ENCODE assay signal across 16 mouse cellular contexts in the genomic region with DNA sequence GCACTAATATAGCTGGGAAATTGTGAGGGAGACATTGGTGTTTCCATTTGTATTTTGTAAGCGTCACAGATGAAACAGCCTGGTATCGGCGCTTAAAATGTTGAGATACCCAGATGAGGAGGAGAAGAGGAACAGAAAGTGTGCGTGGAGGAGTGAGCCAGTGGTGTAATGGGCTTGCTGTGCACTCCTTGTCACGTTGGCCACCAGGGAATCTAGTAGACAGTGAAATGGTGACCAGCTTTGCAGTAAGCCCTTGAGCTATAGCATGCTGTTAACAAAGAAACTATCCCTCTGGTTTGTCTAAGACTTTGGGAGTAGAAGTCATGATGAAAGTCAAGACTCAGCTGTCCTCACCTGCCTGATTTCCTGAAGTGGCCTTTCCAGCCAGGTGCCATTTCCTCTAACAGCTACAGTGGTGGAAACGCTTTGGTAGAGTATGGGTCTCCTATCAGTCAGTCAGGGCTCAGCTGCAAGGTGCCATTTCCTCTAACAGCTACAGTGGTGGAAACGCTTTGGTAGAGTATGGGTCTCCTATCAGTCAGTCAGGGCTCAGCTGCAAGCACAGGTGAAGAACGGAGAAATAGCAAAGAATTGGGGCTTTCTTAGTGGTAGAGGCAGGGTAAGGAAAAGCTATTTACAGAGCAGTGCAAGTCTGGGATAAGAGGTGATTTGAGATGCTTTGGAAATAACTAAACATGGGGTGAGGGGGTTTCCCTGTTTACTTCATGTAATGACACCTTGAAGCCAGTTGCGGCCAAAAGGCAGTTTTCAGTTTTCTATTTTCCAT.
DNase-seq lines count a peak whose midpoint lies in the region; ATAC-seq and TF ChIP-seq lines count a peak whose summit lies in the region.
"Had no signal": no experiment of that assay in that cellular context is flagged by ENCODE, and none has a peak within 500 bp of the region (broad histone marks: within the 10 kb centered on the region; RNA-seq: fewer than 3 reads in every experiment).

No protein-coding gene starts in this region.

- no peak for DNase-seq in layer of hippocampus, adult 2 months (ENCODE audit: low spot score in 2 of 2)
- no peak for DNase-seq in layer of hippocampus, adult 9-11 months
- DNase-seq in CD4-positive helper T cell, adult 2 months (ENCODE audit: low read depth, low spot score): peak; percentile 28
- no peak for DNase-seq in c-Kit-positive CD71-positive TER-119-positive erythroid progenitor cells, embryonic 14.5 days (ENCODE audit: low spot score)
- no peak for DNase-seq in forebrain, postnatal 0 days
- no peak for DNase-seq in left cerebral cortex, postnatal 25 days (ENCODE audit: low spot score in 2 of 2)
- DNase-seq: cerebellum, adult 18-20 months; gastrocnemius, postnatal 14 days; kidney, adult 9 months; lung, adult 18-20 months had no signal

- no peak overlapping the region for H3K4me3 ChIP-seq in layer of hippocampus, adult 2 months
- no peak overlapping the region for H3K4me3 ChIP-seq in forebrain, postnatal 0 days (ENCODE audit: low read depth, low read length)
- H3K4me3 ChIP-seq: heart, embryonic 12.5 days; hindbrain, embryonic 15.5 days; limb, embryonic 10.5 days had no signal

- TF ChIP-seq CTCF in layer of hippocampus, adult 2 months (conservative IDR thresholded peaks at IDR 0.05): no peak
- no peak for TF ChIP-seq CTCF in forebrain, postnatal 0 days (IDR thresholded peaks at IDR 0.05; ENCODE audit: low read depth)

- H3K27me3 ChIP-seq in forebrain, postnatal 0 days (ENCODE audit: insufficient read depth, low read length): no peaks in the 10 kb centered on the region
- H3K27me3 ChIP-seq: heart, embryonic 12.5 days; hindbrain, embryonic 15.5 days had no signal

- 0 out of 2 replicates have a peak overlapping the region, but pooled peaks have one; percentile 8 for H3K27ac ChIP-seq in layer of hippocampus, adult 2 months
- H3K27ac ChIP-seq in forebrain, postnatal 0 days (ENCODE audit: low read depth, low read length): no peak overlapping the region
- H3K27ac ChIP-seq: hindbrain, embryonic 15.5 days; limb, embryonic 10.5 days had no signal

- no peaks in the 10 kb centered on the region for H3K4me1 ChIP-seq in forebrain, postnatal 0 days (ENCODE audit: insufficient read depth)

- WGBS in forebrain, postnatal 0 days: 93% methylated on average over 9 of the region's 9 CpGs

- no peaks in the 10 kb centered on the region for H3K36me3 ChIP-seq in forebrain, postnatal 0 days (ENCODE audit: insufficient read depth)
- H3K36me3 ChIP-seq: heart, embryonic 12.5 days; hindbrain, embryonic 15.5 days; limb, embryonic 10.5 days had no signal

- peak; percentile 39 to 42 for ATAC-seq in hematopoietic stem cell, adult 5-6 weeks (replicated peaks in 1 of 2; ENCODE audit: insufficient read depth in 1 of 2, low FRiP score in 2 of 2, low TSS enrichment in 1 of 2, low read depth in 1 of 2, poor library complexity in 2 of 2, severe bottlenecking in 2 of 2)
- peak; percentile 84 for ATAC-seq in neutrophil, adult 5-6 weeks (ENCODE audit: extremely low read depth, insufficient number of reproducible peaks, low FRiP score, poor library complexity, severe bottlenecking)
- no peak for ATAC-seq in forebrain, postnatal 0 days
- ATAC-seq: forebrain, embryonic 16.5 days had no signal

- intact Hi-C loops in left cerebral cortex, postnatal 25 days (cut with DNase I): no loop called here

- H3K9me3 ChIP-seq in forebrain, postnatal 0 days (ENCODE audit: low read length): no peaks in the 10 kb centered on the region
- H3K9me3 ChIP-seq: heart, embryonic 12.5 days; hindbrain, embryonic 15.5 days; limb, embryonic 10.5 days had no signal

- no peak overlapping the region for H3K4me2 ChIP-seq in forebrain, postnatal 0 days (ENCODE audit: low read depth)
- H3K4me2 ChIP-seq: heart, embryonic 12.5 days; hindbrain, embryonic 15.5 days had no signal

- H3K9ac ChIP-seq in forebrain, postnatal 0 days: no peak overlapping the region
- H3K9ac ChIP-seq: heart, embryonic 12.5 days; hindbrain, embryonic 15.5 days had no signal
